Mouse (Mus musculus): Measurements from ENCODE around the gene Eps8. TPM values are rescaled to one million over a fixed set of nuclear protein-coding genes. Genes with fewer than 3 reads are reported as not detected.

The Eps8 gene
- polyA plus RNA-seq, 1 experiment = 16.0 TPM

DNA sequence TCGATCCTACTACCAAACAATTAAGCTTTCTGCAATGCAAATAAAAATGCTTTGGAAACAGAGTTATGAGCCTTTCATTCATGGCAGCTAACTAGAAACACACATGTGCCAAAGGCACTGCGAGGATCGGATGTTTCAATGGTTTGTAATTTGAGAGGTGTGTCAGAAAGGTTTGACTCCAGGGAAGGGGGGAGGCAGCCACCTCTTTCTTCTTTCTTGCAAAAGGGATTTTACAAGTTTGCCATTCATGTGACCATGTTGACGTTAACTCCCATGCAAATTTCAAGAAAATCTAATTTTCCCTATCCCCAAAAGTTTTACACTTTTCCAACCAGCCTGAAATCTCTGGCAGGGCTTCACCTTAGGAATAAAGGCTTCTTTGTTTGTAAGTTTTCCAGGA lies 21.1 kb downstream of the Eps8 start:
- WGBS = 46% methylated on average over 4 of the region's 4 CpGs
- H3K4me1 ChIP-seq (ENCODE audit: control insufficient read depth, insufficient read depth, low read length) = 0 out of 2 replicates have a peak, but pooled peaks cover 3% of the 10 kb centered on the region
- no peak for DNase-seq
- no peak for TF ChIP-seq POLR2A (IDR thresholded peaks at IDR 0.05; ENCODE audit: borderline replicate concordance, extremely low read depth, low read depth, low read length)
- TF ChIP-seq CTCF (IDR thresholded peaks at IDR 0.05; ENCODE audit: insufficient read depth, low read length) = no peak
- no peak overlapping the region for H3K4me3 ChIP-seq (replicated peaks; ENCODE audit: extremely low read depth, low read depth, low read length)

DNA sequence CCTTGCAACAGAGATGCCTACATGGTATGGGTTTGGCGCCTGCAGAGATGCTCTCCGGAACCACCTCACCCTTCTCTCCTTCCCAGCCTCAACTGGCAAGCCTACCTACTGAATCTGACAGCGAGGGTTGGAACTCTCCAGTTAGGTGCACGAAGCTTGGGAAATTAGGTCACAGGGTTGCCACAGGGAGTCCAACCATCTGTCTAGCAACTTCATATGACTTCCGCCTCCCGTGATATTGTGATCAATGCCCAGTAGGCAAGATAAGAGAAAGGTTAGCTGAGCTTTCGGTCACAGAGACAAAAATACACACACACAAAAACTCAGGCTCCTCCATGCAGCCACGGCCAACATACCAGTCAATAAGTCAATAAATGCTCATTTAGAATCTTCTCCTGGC lies 21.6 kb downstream of the Eps8 start:
- Histone ChIP-seq H3K4me1 (ENCODE audit: control insufficient read depth, insufficient read depth, low read length) (0 out of 2 replicates have a peak, but pooled peaks cover 3% of the 10 kb centered on the region), H3K4me3 (replicated peaks; ENCODE audit: extremely low read depth, low read depth, low read length) (no peak overlapping the region)
- WGBS = 76% methylated on average over 8 of the region's 8 CpGs
- TF ChIP-seq CTCF (IDR thresholded peaks at IDR 0.05; ENCODE audit: insufficient read depth, low read length) = no peak
- no peak for TF ChIP-seq POLR2A (IDR thresholded peaks at IDR 0.05; ENCODE audit: borderline replicate concordance, extremely low read depth, low read depth, low read length)
- no peak for DNase-seq

GRCm38 (mm10) chr6:137630387-137630786 lies 24.3 kb downstream of the Eps8 start:
- no peak for TF ChIP-seq CTCF (IDR thresholded peaks at IDR 0.05; ENCODE audit: insufficient read depth, low read length)
- no peak for TF ChIP-seq POLR2A (IDR thresholded peaks at IDR 0.05; ENCODE audit: borderline replicate concordance, extremely low read depth, low read depth, low read length)
- Histone ChIP-seq H3K4me3 (replicated peaks; ENCODE audit: extremely low read depth, low read depth, low read length) (no peak overlapping the region), H3K4me1 (ENCODE audit: control insufficient read depth, insufficient read depth, low read length) (0 out of 2 replicates have a peak, but pooled peaks cover 3% of the 10 kb centered on the region)
- no peak for DNase-seq
- 59% methylated on average over 13 of the region's 13 CpGs for WGBS

GRCm38 (mm10) chr6:137629603-137630231 lies 25.0 kb downstream of the Eps8 start:
- no peak overlapping the region for H3K4me3 ChIP-seq (replicated peaks; ENCODE audit: extremely low read depth, low read depth, low read length)
- TF ChIP-seq POLR2A (IDR thresholded peaks at IDR 0.05; ENCODE audit: borderline replicate concordance, extremely low read depth, low read depth, low read length) (no peak), CTCF (IDR thresholded peaks at IDR 0.05; ENCODE audit: insufficient read depth, low read length) (no peak)

GRCm38 (mm10) chr6:137628715-137629114 lies 26.0 kb downstream of the Eps8 start:
- H3K4me3 ChIP-seq (replicated peaks; ENCODE audit: extremely low read depth, low read depth, low read length) = no peak overlapping the region
- DNase-seq = no peak
- no peak for TF ChIP-seq POLR2A (IDR thresholded peaks at IDR 0.05; ENCODE audit: borderline replicate concordance, extremely low read depth, low read depth, low read length)
- TF ChIP-seq CTCF (IDR thresholded peaks at IDR 0.05; ENCODE audit: insufficient read depth, low read length) = no peak
- 74% methylated on average over 6 of the region's 6 CpGs for WGBS
- 0 out of 2 replicates have a peak, but pooled peaks cover 3% of the 10 kb centered on the region for H3K4me1 ChIP-seq (ENCODE audit: control insufficient read depth, insufficient read depth, low read length)

More at GRCm38 (mm10) chr6:137629603-137630231, 25.0 kb downstream of the Eps8 start:
- H3K4me1 ChIP-seq (ENCODE audit: control insufficient read depth, insufficient read depth, low read length) = 0 out of 2 replicates have a peak, but pooled peaks cover 3% of the 10 kb centered on the region
- WGBS = 35% methylated on average over 13 of the region's 13 CpGs
- no peak for DNase-seq

- no peak for DNase-seq
- Histone ChIP-seq H3K4me3 (replicated peaks; ENCODE audit: extremely low read depth, low read depth, low read length) (no peak overlapping the region), H3K4me1 (ENCODE audit: control insufficient read depth, insufficient read depth, low read length) (peaks cover 2% of the 10 kb centered on the region; the same call in 1 of the 2 replicates)
- TF ChIP-seq POLR2A (IDR thresholded peaks at IDR 0.05; ENCODE audit: borderline replicate concordance, extremely low read depth, low read depth, low read length) (no peak), CTCF (IDR thresholded peaks at IDR 0.05; ENCODE audit: insufficient read depth, low read length) (no peak)
- WGBS = 47% methylated on average over 2 of the region's 2 CpGs
These were observed 33.7 kb downstream of the Eps8 start for GRCm38 (mm10) chr6:137621021-137621420.

DNA sequence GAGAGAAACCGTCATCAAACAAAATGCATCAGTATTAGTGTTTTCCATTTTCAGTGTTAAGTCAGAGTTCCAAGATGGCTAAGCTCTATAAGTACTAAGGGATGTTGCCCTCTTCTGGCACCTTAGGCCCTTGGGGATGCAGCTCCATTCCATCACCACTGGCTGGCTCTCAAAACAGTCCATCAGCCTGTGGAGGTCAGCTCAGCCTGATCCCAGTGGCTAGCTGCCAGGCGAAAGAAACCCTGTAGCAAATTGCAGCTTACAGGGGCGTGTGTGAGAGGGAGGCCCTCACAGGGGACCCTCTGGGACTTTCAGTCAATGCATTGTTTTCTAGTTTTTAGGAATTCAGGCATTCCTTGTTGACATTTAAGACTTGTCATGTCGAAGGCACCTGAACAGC lies 40.8 kb downstream of the Eps8 start:
- DNase-seq = no peak
- TF ChIP-seq CTCF (IDR thresholded peaks at IDR 0.05; ENCODE audit: insufficient read depth, low read length) = no peak
- no peak for TF ChIP-seq POLR2A (IDR thresholded peaks at IDR 0.05; ENCODE audit: borderline replicate concordance, extremely low read depth, low read depth, low read length)
- Histone ChIP-seq H3K4me3 (replicated peaks; ENCODE audit: extremely low read depth, low read depth, low read length) (no peak overlapping the region), H3K4me1 (ENCODE audit: control insufficient read depth, insufficient read depth, low read length) (peaks cover 2% of the 10 kb centered on the region; the same call in 1 of the 2 replicates)
- WGBS = 48% methylated on average over 4 of the region's 4 CpGs

- peak; percentile 39 for DNase-seq
- Histone ChIP-seq H3K4me1 (ENCODE audit: control insufficient read depth, insufficient read depth, low read length) (peaks cover 2% of the 10 kb centered on the region; the same call in 1 of the 2 replicates), H3K4me3 (replicated peaks; ENCODE audit: extremely low read depth, low read depth, low read length) (no peak overlapping the region)
- TF ChIP-seq CTCF (IDR thresholded peaks at IDR 0.05; ENCODE audit: insufficient read depth, low read length) (no peak), POLR2A (IDR thresholded peaks at IDR 0.05; ENCODE audit: borderline replicate concordance, extremely low read depth, low read depth, low read length) (no peak)
- 44% methylated on average over 2 of the region's 2 CpGs for WGBS
These were observed 42.6 kb downstream of the Eps8 start for GRCm38 (mm10) chr6:137612071-137612547.

DNA sequence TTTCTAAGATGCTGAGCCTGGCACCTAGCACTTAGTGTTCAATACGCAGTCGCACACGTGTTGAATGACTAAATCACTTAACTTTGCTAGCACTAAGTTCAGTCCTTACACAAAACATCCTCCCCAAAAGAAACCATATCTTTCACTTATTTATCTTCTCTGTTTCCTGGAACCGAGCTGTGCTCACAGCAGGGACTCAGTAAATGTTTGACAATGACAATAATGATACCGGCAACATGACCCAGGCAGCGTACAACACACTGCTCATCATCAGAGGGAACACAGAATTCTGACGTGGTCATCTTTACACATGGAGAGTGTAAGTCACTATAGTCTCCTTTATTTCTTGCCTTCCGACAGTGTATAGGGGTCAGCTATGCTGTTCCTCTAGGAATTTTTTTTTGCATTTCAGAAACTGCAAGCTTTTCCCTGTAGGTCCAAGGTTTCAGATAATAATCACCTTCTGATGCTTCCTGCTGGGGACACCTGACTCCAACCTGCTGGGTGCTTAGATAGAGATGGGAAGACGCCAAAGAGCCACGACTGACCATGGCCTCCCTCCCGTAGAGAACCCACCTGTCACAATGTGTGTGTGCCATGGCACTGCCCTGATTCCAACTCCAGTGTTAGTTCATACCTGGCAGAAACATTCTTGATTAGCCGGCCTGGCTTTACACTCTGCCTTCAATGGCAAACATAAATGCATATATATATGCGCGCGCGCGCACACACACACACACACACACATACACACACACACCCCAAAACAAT lies 46.3 kb downstream of the Eps8 start:
- TF ChIP-seq CTCF (IDR thresholded peaks at IDR 0.05; ENCODE audit: insufficient read depth, low read length) = no peak
- TF ChIP-seq POLR2A (IDR thresholded peaks at IDR 0.05; ENCODE audit: borderline replicate concordance, extremely low read depth, low read depth, low read length) = no peak
- H3K4me3 ChIP-seq (replicated peaks; ENCODE audit: extremely low read depth, low read depth, low read length) = no peak overlapping the region
- peaks cover 2% of the 10 kb centered on the region; the same call in 1 of the 2 replicates for H3K4me1 ChIP-seq (ENCODE audit: control insufficient read depth, insufficient read depth, low read length)
- WGBS = 86% methylated on average over 17 of the region's 17 CpGs
- DNase-seq = no peak

Data from lung, adult 2 months (tissue).